Mouse (Mus musculus) lung, embryonic 14.5 days (tissue): Measurements from ENCODE around the gene Tmem165. TPM values are rescaled to one million over a fixed set of nuclear protein-coding genes. Genes with fewer than 3 reads are reported as not detected.

ENCODE experiments used
- ATAC-seq: fragments of 200-750 bp; cut with Nextera tagmentation; 2 replicates; pipeline ENCODE4 v1.8.0; 2017; ENCODE audit warnings: mild to moderate bottlenecking, moderate TSS enrichment, moderate library complexity; ENCODE audit not compliant: insufficient read depth
- DNase-seq: peaks from one replicate; pipeline ENCODE4 v3.0.0-alpha.2; 2015
- H3K27ac ChIP-seq: fragments of 300-500 bp; sonication (generic); 2 replicates; pipeline ENCODE4 v1.5.1; 2014; ENCODE audit warnings: low read depth, mild to moderate bottlenecking, moderate library complexity
- H3K27me3 ChIP-seq: fragments of 300-500 bp; sonication (generic); 2 replicates; pipeline ENCODE4 v1.6.1; 2014; ENCODE audit warnings: low read length, control low read depth; ENCODE audit not compliant: insufficient read depth
- H3K36me3 ChIP-seq: fragments of 300-500 bp; sonication (generic); 2 replicates; pipeline ENCODE4 v1.6.1; 2014; ENCODE audit warnings: control low read depth; ENCODE audit not compliant: insufficient read depth
- H3K4me1 ChIP-seq: fragments of 300-500 bp; sonication (generic); 2 replicates; pipeline ENCODE4 v1.6.1; 2014; ENCODE audit warnings: antibody characterized with exemption, control low read depth; ENCODE audit not compliant: insufficient read depth
- H3K4me2 ChIP-seq: fragments of 300-500 bp; sonication (generic); 2 replicates; pipeline ENCODE4 v1.6.1; 2014; ENCODE audit warnings: mild to moderate bottlenecking
- H3K4me3 ChIP-seq: fragments of 300-500 bp; sonication (generic); 2 replicates; pipeline ENCODE4 v1.5.1; 2014; ENCODE audit warnings: low read depth, low read length
- H3K9ac ChIP-seq: fragments of 300-500 bp; sonication (generic); 2 replicates; pipeline ENCODE4 v1.6.1; 2014
- H3K9me3 ChIP-seq: fragments of 300-500 bp; sonication (generic); 2 replicates; pipeline ENCODE4 v1.6.1; 2016; ENCODE audit warnings: low read depth, low read length, control low read depth
- CTCF ChIP-seq: IDR thresholded peaks from 2 replicates; pipeline ENCODE4 v1.5.1; 2016; ENCODE audit warnings: antibody characterized with exemption, low read depth
- WGBS: fragments of 180-500 bp; shearing (Covaris S2); extraction: QIAGEN DNeasy Blood & Tissue Kit; methylation state at CpG from one replicate; pipeline ENCODE4 v1.1.7; 2014; 5-methylcytosine and 5-hydroxymethylcytosine counted together
- polyA plus RNA-seq: library from polyadenylated mRNA; unstranded; fragments of >200 nt; fragmentation: Nextera tagmentation; extraction: Ambion mirVana; gene quantifications from 2 replicates; pipeline ENCODE4 v1.2.1, GENCODE M21; 2014

Gene Tmem165
- polyA plus RNA-seq, 1 experiment from 2014 or later: 137 TPM

DNA sequence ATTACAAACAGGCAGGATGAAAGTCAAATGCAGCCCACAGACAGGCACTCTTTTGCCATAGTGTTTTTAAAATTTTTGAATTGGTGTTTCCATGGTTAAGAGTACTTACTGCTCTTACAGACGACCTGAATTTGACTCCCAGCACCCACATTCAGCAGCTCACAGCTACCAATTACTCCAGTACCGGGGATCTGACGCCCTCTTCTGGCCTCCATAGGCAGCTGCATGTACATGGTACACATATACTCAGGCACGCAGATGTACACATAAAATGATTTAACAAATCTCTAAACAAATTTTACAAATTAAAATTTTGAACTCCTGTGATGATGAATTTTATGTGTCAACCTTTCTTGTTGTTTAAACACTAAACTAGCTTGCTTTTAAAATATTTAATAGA, 13.2 kb upstream of the Tmem165 start:
- H3K9me3 ChIP-seq: no peaks in the 10 kb centered on the region

DNA sequence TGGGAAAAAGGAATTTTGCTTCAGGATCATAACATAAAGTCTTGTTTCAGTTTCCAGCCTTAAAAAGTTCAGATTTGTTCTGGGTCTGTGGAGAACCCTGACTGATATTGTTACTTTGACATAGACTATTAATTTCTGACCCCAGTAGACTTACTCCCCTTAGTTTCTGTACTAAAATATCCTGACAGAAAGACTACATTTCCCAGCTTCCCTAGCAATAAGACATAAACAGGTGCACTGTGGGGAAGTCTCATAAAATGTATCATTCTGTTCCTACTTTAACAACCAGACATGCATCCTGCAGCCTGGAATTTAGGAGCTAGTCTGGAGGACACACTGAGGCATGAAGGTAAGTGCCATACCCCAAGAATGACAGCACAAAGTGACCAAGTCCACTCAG, 12.6 kb upstream of the Tmem165 start:
- DNase-seq: no peak
- H3K4me1 ChIP-seq: no peaks in the 10 kb centered on the region
- H3K4me2 ChIP-seq: no peak overlapping the region
- H3K27me3 ChIP-seq: no peaks in the 10 kb centered on the region
- no peak overlapping the region for H3K4me3 ChIP-seq
- H3K27ac ChIP-seq: no peak overlapping the region
- TF ChIP-seq CTCF: no peak
- H3K36me3 ChIP-seq: no peaks in the 10 kb centered on the region
- no peak for ATAC-seq
- H3K9me3 ChIP-seq: no peaks in the 10 kb centered on the region
- H3K9ac ChIP-seq: no peak overlapping the region

More for the DNA sequence above, 13.2 kb upstream of the Tmem165 start:
- DNase-seq: no peak
- Histone ChIP-seq H3K9ac (no peak overlapping the region), H3K4me3 (no peak overlapping the region), H3K36me3 (no peaks in the 10 kb centered on the region), H3K27me3 (no peaks in the 10 kb centered on the region), H3K4me1 (no peaks in the 10 kb centered on the region), H3K27ac (no peak overlapping the region), H3K4me2 (no peak overlapping the region)
- no peak for ATAC-seq
- 72% methylated on average over 4 of the region's 4 CpGs for WGBS
- no peak for TF ChIP-seq CTCF

DNA sequence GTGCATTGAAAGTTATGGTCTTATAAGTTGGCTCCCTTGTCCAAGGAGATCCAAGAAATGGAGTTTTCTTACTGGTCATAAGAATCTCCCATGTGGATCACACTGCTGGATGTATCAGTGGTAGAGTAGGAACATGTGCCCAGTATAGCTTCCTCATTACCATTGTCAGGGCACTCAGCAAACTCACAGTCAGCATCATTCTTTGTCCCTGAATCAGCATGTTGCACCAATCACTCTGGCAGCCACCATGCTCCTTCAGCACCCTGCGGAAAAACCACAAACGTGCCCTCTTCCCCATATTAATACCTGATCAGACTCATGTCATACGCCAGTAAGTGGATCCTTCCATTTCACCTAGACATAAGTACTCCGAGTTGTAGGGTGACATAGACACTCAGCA, 8.6 kb upstream of the Tmem165 start:
- no peaks in the 10 kb centered on the region for H3K4me1 ChIP-seq
- H3K27ac ChIP-seq: no peak overlapping the region
- DNase-seq: no peak
- H3K4me2 ChIP-seq: no peak overlapping the region
- H3K9me3 ChIP-seq: no peaks in the 10 kb centered on the region
- no peak for TF ChIP-seq CTCF
- no peak overlapping the region for H3K9ac ChIP-seq
- ATAC-seq: no peak
- WGBS: 83% methylated on average over 4 of the region's 4 CpGs
- H3K36me3 ChIP-seq: no peaks in the 10 kb centered on the region
- no peaks in the 10 kb centered on the region for H3K27me3 ChIP-seq
- H3K4me3 ChIP-seq: no peak overlapping the region

DNA sequence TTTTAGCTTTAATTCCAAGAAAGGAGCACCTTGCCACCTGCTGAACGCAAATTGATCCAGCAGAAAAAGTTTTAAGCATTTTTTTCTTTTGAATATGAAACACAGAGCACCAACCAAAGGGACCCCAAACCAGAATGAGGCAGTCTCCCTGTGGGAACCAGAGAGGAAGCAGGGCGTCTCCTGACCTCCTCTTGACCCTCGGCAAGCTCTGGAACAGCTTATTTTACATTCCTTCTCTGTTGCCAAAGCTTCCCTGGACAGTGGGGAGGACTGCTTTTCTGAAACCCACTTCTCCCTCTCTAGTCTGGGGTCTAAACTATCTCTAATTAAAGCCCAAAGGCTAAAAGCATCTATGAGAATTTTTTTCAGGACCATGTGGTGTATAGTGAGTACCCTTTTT, 7.3 kb upstream of the Tmem165 start:
- Histone ChIP-seq H3K9me3 (no peaks in the 10 kb centered on the region), H3K4me2 (peak overlapping the region; percentile 1; the same call in 1 of the 2 replicates), H3K36me3 (no peaks in the 10 kb centered on the region), H3K27ac (peak overlapping the region; percentile 54), H3K9ac (no peak overlapping the region), H3K4me1 (no peaks in the 10 kb centered on the region), H3K4me3 (no peak overlapping the region), H3K27me3 (no peaks in the 10 kb centered on the region)
- 30% methylated on average over 3 of the region's 3 CpGs for WGBS
- TF ChIP-seq CTCF: no peak
- DNase-seq: peak; percentile 52
- ATAC-seq: no peak; the same call in 1 of the 2 replicates

DNA sequence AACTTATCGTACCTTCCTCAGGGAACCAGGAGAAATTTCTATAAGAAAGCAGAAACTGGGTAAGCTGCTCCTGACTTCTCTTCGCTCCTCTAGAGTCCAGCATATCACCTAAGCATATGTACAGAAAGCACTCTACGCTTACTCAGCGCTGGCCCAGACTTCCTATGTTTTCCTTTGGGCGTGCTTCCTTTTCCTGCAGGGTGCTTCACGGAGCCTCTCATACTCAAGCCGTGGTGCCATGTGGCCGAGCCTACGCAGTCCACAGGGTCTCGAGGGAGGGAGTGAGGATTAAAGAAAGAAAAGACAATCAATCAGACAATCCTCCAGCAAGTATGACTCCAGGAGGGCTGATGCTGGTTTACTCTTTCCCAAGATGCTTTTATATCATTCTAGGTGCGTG, 6.8 kb upstream of the Tmem165 start:
- no peak overlapping the region for H3K9ac ChIP-seq
- no peaks in the 10 kb centered on the region for H3K36me3 ChIP-seq
- 50% methylated on average over 11 of the region's 11 CpGs for WGBS
- TF ChIP-seq CTCF: no peak
- peak overlapping the region; percentile 1; the same call in 1 of the 2 replicates for H3K4me2 ChIP-seq
- H3K4me1 ChIP-seq: no peaks in the 10 kb centered on the region
- ATAC-seq: peak; percentile 49; the same call in 1 of the 2 replicates
- no peaks in the 10 kb centered on the region for H3K27me3 ChIP-seq
- H3K4me3 ChIP-seq: no peak overlapping the region
- DNase-seq: peak; percentile 48
- peak overlapping the region; percentile 54 for H3K27ac ChIP-seq
- H3K9me3 ChIP-seq: no peaks in the 10 kb centered on the region

DNA sequence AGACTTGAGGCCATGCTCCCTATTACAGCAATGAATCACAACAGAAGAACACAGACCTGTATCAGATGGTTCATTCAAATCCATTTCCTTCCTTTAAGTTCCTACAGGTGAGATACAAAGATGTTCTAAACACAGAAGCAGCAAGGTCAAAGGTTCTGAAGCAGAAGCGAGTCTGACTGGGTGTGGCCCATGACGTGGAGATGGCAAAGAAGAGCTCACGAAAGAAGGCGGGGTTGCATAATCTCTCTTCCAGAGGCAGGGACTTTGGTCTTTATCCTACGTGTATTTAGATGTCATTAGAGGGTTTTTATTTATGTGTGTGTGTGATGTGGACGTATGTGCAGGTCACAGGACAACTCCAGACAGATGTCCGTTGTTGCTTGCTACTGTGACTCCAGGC, 6.0 kb upstream of the Tmem165 start:
- DNase-seq (no peak), ATAC-seq (no peak)
- no peak overlapping the region for H3K4me2 ChIP-seq
- no peak overlapping the region for H3K4me3 ChIP-seq
- no peak overlapping the region for H3K27ac ChIP-seq
- 66% methylated on average over 7 of the region's 7 CpGs for WGBS
- H3K27me3 ChIP-seq: no peaks in the 10 kb centered on the region
- H3K36me3 ChIP-seq: no peaks in the 10 kb centered on the region
- no peak for TF ChIP-seq CTCF
- H3K9ac ChIP-seq: no peak overlapping the region
- H3K4me1 ChIP-seq: no peaks in the 10 kb centered on the region
- no peaks in the 10 kb centered on the region for H3K9me3 ChIP-seq

DNA sequence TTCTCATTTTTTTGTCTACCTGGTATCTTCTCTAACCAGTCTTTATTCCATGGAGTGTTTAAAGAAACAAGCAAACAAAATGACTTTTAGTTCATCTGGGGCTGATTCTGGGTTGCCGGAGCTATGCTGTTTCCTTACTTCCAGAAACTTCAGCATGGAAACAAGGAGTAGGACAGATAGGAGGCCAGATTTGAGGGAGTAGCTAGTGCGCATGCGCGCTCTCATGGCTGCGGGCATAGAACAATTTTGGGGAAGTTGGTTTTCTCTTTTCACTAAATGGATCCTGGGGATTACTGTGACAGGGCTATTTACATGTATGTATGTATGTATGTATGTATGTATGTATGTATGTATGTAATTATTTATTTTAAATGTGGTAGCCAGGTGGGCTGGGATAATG, 4.5 kb upstream of the Tmem165 start:
- Histone ChIP-seq H3K4me1 (no peaks in the 10 kb centered on the region), H3K9ac (no peak overlapping the region), H3K4me3 (no peak overlapping the region), H3K36me3 (no peaks in the 10 kb centered on the region), H3K27me3 (no peaks in the 10 kb centered on the region), H3K27ac (no peak overlapping the region), H3K9me3 (no peaks in the 10 kb centered on the region), H3K4me2 (no peak overlapping the region)
- WGBS: 96% methylated on average over 5 of the region's 5 CpGs
- TF ChIP-seq CTCF: no peak
- DNase-seq: no peak
- no peak for ATAC-seq

DNA sequence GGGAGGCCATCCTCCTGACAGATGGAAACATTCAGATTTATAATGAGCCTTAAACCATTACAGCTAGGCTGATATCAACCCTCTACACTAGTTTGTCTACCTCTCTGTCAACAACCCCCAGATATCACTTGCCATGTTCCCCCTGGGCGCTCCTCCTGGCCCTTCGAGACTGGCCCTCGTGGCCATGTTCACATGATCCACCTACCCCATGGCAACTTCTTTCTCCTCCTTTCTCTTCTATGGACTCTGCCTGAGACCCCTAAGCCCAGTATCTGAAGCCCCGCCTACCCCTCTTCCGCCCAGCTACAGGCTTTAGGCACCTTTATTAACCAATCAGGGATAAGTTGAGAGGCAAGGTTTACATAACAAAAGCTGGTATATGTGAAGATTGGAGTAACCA, 3.9 kb upstream of the Tmem165 start:
- H3K9me3 ChIP-seq: no peaks in the 10 kb centered on the region
- WGBS: 83% methylated on average over 5 of the region's 5 CpGs
- H3K27ac ChIP-seq: no peak overlapping the region
- DNase-seq: no peak
- no peak overlapping the region for H3K4me2 ChIP-seq
- no peak for ATAC-seq
- no peak overlapping the region for H3K4me3 ChIP-seq
- no peak for TF ChIP-seq CTCF
- no peaks in the 10 kb centered on the region for H3K27me3 ChIP-seq
- H3K36me3 ChIP-seq: no peaks in the 10 kb centered on the region
- H3K9ac ChIP-seq: no peak overlapping the region
- H3K4me1 ChIP-seq: no peaks in the 10 kb centered on the region
